In the genomic region with DNA sequence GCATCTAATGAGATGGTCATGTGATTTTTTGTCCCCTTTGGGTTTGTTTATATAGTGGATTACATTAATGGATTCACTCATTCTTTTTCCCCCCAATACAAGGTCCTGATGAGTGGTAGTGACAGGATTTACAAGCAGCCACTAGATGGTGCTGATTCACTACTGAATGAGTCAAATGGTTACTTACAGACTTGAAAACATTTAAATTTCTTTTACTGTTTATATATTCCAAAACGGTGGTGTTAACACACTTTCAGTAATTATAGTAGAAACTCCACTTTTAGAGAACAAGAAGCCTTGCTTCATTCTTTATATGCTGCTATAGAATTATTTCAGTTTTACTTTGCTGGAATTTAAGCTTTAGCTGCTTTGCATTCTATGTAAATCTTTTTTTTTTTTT, we compare ENCODE assay signal across 9 mouse cellular contexts.
DNase-seq lines count a peak whose midpoint lies in the region; ATAC-seq and TF ChIP-seq lines count a peak whose summit lies in the region.
"Had no signal": no experiment of that assay in that cellular context is flagged by ENCODE, and none has a peak within 500 bp of the region (broad histone marks: within the 10 kb centered on the region; RNA-seq: fewer than 3 reads in every experiment).

No protein-coding gene starts in this region.

- 0% methylated on average over 1 of the region's 1 CpGs for WGBS in forebrain, postnatal 0 days

- no peak overlapping the region for H3K4me2 ChIP-seq in forebrain, postnatal 0 days (ENCODE audit: low read depth)

- H3K27me3 ChIP-seq in forebrain, postnatal 0 days (ENCODE audit: insufficient read depth, low read length): no peaks in the 10 kb centered on the region

- no peaks in the 10 kb centered on the region for H3K4me1 ChIP-seq in forebrain, postnatal 0 days (ENCODE audit: insufficient read depth)

- peak; percentile 85 for ATAC-seq in forebrain, postnatal 0 days

- DNase-seq in left cerebral cortex, adult 11 months (ENCODE audit: low spot score): peak; percentile 23
- no peak for DNase-seq in left cerebral cortex, adult 8-10 months (ENCODE audit: low spot score in 2 of 2)
- peak; percentile 59 for DNase-seq in ES-CJ7 (ENCODE audit: low read depth, low spot score)
- DNase-seq in adipocyte (ENCODE audit: low spot score): peak; percentile 59
- peak; percentile 87 for DNase-seq in forebrain, postnatal 0 days
- peak; percentile 37 for DNase-seq in lung, postnatal 14 days
- peak; percentile 7 for DNase-seq in skeletal muscle tissue, adult 2 months (ENCODE audit: low read depth, low spot score)
- no peak for DNase-seq in frontal cortex, postnatal 14 days (ENCODE audit: low spot score in 2 of 2)

- H3K9me3 ChIP-seq in forebrain, postnatal 0 days (ENCODE audit: low read length): no peaks in the 10 kb centered on the region

- H3K27ac ChIP-seq in forebrain, postnatal 0 days (ENCODE audit: low read depth, low read length): no peak overlapping the region
- H3K27ac ChIP-seq: macrophage had no signal

- H3K4me3 ChIP-seq in forebrain, postnatal 0 days (ENCODE audit: low read depth, low read length): no peak overlapping the region

- peak; percentile 89 for TF ChIP-seq CTCF in forebrain, postnatal 0 days (IDR thresholded peaks at IDR 0.05; ENCODE audit: low read depth)

- no peak overlapping the region for H3K9ac ChIP-seq in forebrain, postnatal 0 days

- no peaks in the 10 kb centered on the region for H3K36me3 ChIP-seq in forebrain, postnatal 0 days (ENCODE audit: insufficient read depth)

Comparison
In these comparisons a context has a peak if more than half of its experiments do, and no peak if none do; other contexts are left out.
1. DNase-seq: peak in left cerebral cortex, adult 11 months (single experiment), ES-CJ7 (single experiment), adipocyte (single experiment), forebrain, postnatal 0 days (single experiment), lung, postnatal 14 days (single experiment) and skeletal muscle tissue, adult 2 months (single experiment); none in left cerebral cortex, adult 8-10 months (0 of 2) and frontal cortex, postnatal 14 days (0 of 2).